Mouse (Mus musculus) hindbrain, embryonic 11.5 days (tissue): ENCODE measurements at regions not wholly inside any gene's neighbourhood (a gene's known extent, or its start where the extent isn't known, plus 50 kb on each side); places are given as distances from the start of the nearest gene placed in this dataset.

Experiments
- ATAC-seq: fragments of 200-750 bp; cut with Nextera tagmentation; 2 replicates; pipeline ENCODE4 v1.8.0; 2017; ENCODE audit warnings: mild to moderate bottlenecking, moderate TSS enrichment, moderate library complexity; ENCODE audit not compliant: low FRiP score
- DNase-seq: peaks from one replicate; pipeline ENCODE4 v3.0.0-alpha.2; 2015; ENCODE audit warnings: low spot score
- H3K27ac ChIP-seq: fragments of 300-500 bp; sonication (generic); 2 replicates; pipeline ENCODE4 v1.5.1; 2014; ENCODE audit warnings: mild to moderate bottlenecking, low read depth, low read length
- H3K27me3 ChIP-seq: fragments of 300-500 bp; sonication (generic); 2 replicates; pipeline ENCODE4 v1.6.1; 2014; ENCODE audit warnings: mild to moderate bottlenecking, low read length, moderate library complexity, mixed read lengths; ENCODE audit not compliant: control insufficient read depth, insufficient read depth
- H3K36me3 ChIP-seq: fragments of 300-500 bp; sonication (generic); 2 replicates; pipeline ENCODE4 v1.6.1; 2014; ENCODE audit warnings: mild to moderate bottlenecking, low read length, moderate library complexity, mixed read lengths; ENCODE audit not compliant: control insufficient read depth, insufficient read depth
- H3K4me1 ChIP-seq: fragments of 300-500 bp; sonication (generic); replicated peaks from 2 replicates; pipeline ENCODE4 v1.6.1; 2014; ENCODE audit warnings: low read length, mixed read lengths; ENCODE audit not compliant: control insufficient read depth, insufficient read depth
- H3K4me2 ChIP-seq: fragments of 300-500 bp; sonication (generic); replicated peaks from 2 replicates; pipeline ENCODE4 v1.6.1; 2014; ENCODE audit warnings: mild to moderate bottlenecking, low read depth, low read length
- H3K4me3 ChIP-seq: fragments of 300-500 bp; sonication (generic); 2 replicates; pipeline ENCODE4 v1.5.1; 2014; ENCODE audit warnings: low read depth, low read length
- H3K9ac ChIP-seq: fragments of 300-500 bp; sonication (generic); 2 replicates; pipeline ENCODE4 v1.6.1; 2014; ENCODE audit warnings: low read depth, low read length
- H3K9me3 ChIP-seq: fragments of 300-500 bp; sonication (generic); 2 replicates; pipeline ENCODE4 v1.6.1; 2016; ENCODE audit warnings: low read length; ENCODE audit not compliant: control insufficient read depth
- WGBS: fragments of 180-500 bp; shearing (Covaris S2); extraction: QIAGEN DNeasy Blood & Tissue Kit; methylation state at CpG from one replicate; pipeline ENCODE4 v1.1.7; 2014; 5-methylcytosine and 5-hydroxymethylcytosine counted together

- WGBS = 4% methylated on average over 4 of the region's 4 CpGs
- no peaks in the 10 kb centered on the region for H3K9me3 ChIP-seq
- DNase-seq (peak; percentile 34), ATAC-seq (peak; percentile 93)
- no peak overlapping the region for H3K27ac ChIP-seq
- no peak overlapping the region for H3K4me3 ChIP-seq
- H3K4me1 ChIP-seq = no peaks in the 10 kb centered on the region
- H3K27me3 ChIP-seq = no peaks in the 10 kb centered on the region
- H3K36me3 ChIP-seq = no peaks in the 10 kb centered on the region
- H3K9ac ChIP-seq = no peak overlapping the region
- no peak overlapping the region for H3K4me2 ChIP-seq
Observed at GRCm38 (mm10) chr6:78165615-78166014, 186.1 kb upstream of the Ctnna2 start.
